Mouse (Mus musculus) embryonic facial prominence, embryonic 15.5 days (tissue): ENCODE results near the gene Taf12. TPM values are rescaled to one million over a fixed set of nuclear protein-coding genes. Genes with fewer than 3 reads are reported as not detected.
A peak's percentile ranks its signal among the peaks of the same experiment; 100 is the strongest.
"Not testable (repeated sequence)": the region's sequence is repeated elsewhere in the genome, so short reads cannot be mapped to it uniquely, and the experiment has no call there.

Experiments
- ATAC-seq: fragments of 200-750 bp; cut with Nextera tagmentation; 2 replicates; pipeline ENCODE4 v1.8.0; 2017; ENCODE audit warnings: low read depth, moderate TSS enrichment; ENCODE audit not compliant: insufficient number of reproducible peaks, low FRiP score, low TSS enrichment
- H3K27ac ChIP-seq: fragments of 300-500 bp; sonication (generic); replicated peaks from 2 replicates; pipeline ENCODE4 v1.5.1; 2015; ENCODE audit warnings: mild to moderate bottlenecking, inconsistent platforms
- H3K27me3 ChIP-seq: fragments of 300-500 bp; sonication (generic); 2 replicates; pipeline ENCODE4 v1.6.1; 2015; ENCODE audit warnings: inconsistent platforms
- H3K36me3 ChIP-seq: fragments of 300-500 bp; sonication (generic); 2 replicates; pipeline ENCODE4 v1.6.1; 2015; ENCODE audit warnings: mild to moderate bottlenecking, inconsistent platforms
- H3K4me1 ChIP-seq: fragments of 300-500 bp; sonication (generic); 2 replicates; pipeline ENCODE4 v1.6.1; 2015; ENCODE audit warnings: inconsistent platforms
- H3K4me2 ChIP-seq: fragments of 300-500 bp; sonication (generic); replicated peaks from 2 replicates; pipeline ENCODE4 v1.6.1; 2015; ENCODE audit warnings: mild to moderate bottlenecking, inconsistent platforms
- H3K4me3 ChIP-seq: fragments of 300-500 bp; sonication (generic); replicated peaks from 2 replicates; pipeline ENCODE4 v1.5.1; 2015; ENCODE audit warnings: mild to moderate bottlenecking, inconsistent platforms
- H3K9ac ChIP-seq: fragments of 300-500 bp; sonication (generic); 2 replicates; pipeline ENCODE4 v1.6.1; 2015; ENCODE audit warnings: inconsistent platforms
- H3K9me3 ChIP-seq: fragments of 300-500 bp; sonication (generic); replicated peaks from 2 replicates; pipeline ENCODE4 v1.6.1; 2016; ENCODE audit warnings: inconsistent platforms
- WGBS: fragments of 180-500 bp; shearing (Covaris S2); methylation state at CpG from one replicate; pipeline ENCODE4 v1.1.7; 2015; 5-methylcytosine and 5-hydroxymethylcytosine counted together
- polyA plus RNA-seq: library from polyadenylated mRNA; unstranded; fragments of >200 nt; fragmentation: Nextera tagmentation; extraction: Ambion mirVana; gene quantifications from 2 replicates; pipeline ENCODE4 v1.2.1, GENCODE M21; 2015

Taf12 gene
- polyA plus RNA-seq, 1 experiment from 2014 or later, result 44.4 TPM

DNA sequence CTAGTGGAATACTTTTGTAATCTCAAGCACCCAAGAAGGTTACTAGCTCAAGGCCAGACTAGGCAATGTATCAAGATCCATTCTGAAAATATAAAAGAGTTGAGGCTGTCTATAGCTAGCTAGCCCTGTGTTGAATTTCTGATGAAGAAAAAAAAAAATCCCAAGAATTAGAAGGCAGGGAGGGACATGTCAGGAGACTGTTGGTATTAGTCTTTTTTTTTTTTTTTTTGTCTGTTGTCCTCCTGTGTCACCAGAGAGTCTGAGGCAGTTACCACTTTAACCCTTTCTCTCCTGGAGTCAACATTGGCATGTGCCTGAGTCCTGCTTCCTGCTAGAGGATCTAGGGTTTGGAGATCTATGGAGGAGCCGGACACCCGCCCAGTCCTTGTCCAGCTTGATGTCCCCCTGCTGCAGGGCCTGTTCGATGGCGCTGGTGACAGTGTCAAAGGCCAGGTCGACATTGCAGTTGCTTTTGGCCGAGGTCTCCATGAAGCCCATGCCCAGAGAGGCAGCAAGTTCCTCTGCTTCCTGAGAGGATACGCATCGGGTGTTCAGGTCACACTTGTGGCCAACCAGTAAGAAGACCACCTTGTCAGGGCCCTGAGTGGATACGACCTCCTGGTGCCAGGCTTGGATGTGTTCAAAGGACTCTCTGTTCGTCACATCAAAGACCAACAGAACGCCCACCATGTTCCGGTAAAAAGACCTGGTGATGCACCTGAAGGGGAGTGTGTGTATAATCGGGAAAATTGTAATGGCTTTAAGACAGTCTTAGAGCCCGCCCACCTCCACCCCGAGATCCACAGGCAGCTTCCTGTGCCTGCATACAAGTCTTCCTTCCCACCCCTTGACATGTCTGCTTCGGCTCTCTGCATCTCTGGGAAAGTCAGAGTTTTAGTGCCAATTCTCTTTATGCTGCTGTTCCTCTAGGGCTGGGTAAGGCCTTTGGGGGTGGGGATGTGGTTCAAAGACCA is 28.1 kb downstream of the Taf12 start:
- ATAC-seq, result no peak
- Histone ChIP-seq H3K4me2 (peak overlapping the region; percentile 80), H3K9ac (peak overlapping the region; percentile 39; the same call in 1 of the 2 replicates), H3K27ac (peak overlapping the region; percentile 45; the same call in 1 of the 2 replicates), H3K36me3 (no peaks in the 10 kb centered on the region), H3K27me3 (no peaks in the 10 kb centered on the region), H3K4me3 (peak overlapping the region; percentile 51), H3K4me1 (peaks cover 14% of the 10 kb centered on the region; the same call in 1 of the 2 replicates), H3K9me3 (no peaks in the 10 kb centered on the region)
- WGBS, result 57% methylated on average over 16 of the region's 16 CpGs

DNA sequence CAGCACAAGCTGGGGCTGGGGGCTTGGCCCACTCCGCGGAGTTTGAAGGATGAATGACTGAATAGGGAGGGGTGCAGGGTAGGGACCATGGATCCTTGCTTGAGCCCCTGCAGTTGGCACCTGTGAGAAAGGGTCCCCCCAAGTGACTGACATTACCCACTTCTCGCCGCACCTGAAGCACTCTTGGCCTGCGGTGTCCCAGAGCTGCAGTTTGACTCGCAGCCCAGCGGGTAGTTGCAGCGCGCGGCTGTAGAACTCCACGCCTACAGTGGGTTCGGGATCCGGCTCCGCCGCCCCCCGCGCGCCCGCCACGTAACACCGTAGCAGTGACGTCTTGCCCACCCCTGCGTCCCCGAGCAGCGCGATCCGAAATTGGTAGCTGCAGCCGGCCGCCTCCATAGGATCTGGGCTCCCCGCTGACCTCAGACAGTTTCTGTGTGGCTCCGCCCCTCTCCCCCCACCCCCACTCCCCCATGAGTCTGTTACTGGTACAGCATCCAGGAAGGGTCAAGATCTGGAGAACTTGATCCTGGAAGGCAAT is 28.8 kb downstream of the Taf12 start, which contains the start of gene Rab42:
TSS of gene Rab42 (minus strand) at position 447 of the 541 bp plus-strand sequence.
- Histone ChIP-seq H3K27me3 (no peaks in the 10 kb centered on the region), H3K36me3 (no peaks in the 10 kb centered on the region), H3K4me1 (peaks cover 14% of the 10 kb centered on the region; the same call in 1 of the 2 replicates), H3K9ac (peak within 1 kb of the TSS; percentile 39), H3K27ac (peak within 1 kb of the TSS; percentile 45), H3K4me3 (peak within 1 kb of the TSS; percentile 51), H3K9me3 (no peaks in the 10 kb centered on the region), H3K4me2 (peak within 1 kb of the TSS; percentile 80)
- peak; percentile 82 for ATAC-seq
- 1% methylated on average over 31 of the region's 31 CpGs for WGBS

- peak overlapping the region; percentile 45; the same call in 1 of the 2 replicates for H3K27ac ChIP-seq
- peak overlapping the region; percentile 80 for H3K4me2 ChIP-seq
- not testable (repeated sequence) for ATAC-seq, H3K9me3 ChIP-seq, H3K36me3 ChIP-seq, H3K9ac ChIP-seq, H3K27me3 ChIP-seq
- H3K4me1 ChIP-seq, result peaks cover 14% of the 10 kb centered on the region; the same call in 1 of the 2 replicates
- 41% methylated on average over 6 of the region's 6 CpGs for WGBS
- H3K4me3 ChIP-seq, result peak overlapping the region; percentile 51
Measured at GRCm38 (mm10) chr4:132303484-132303883, 29.3 kb downstream of the Taf12 start.

DNA sequence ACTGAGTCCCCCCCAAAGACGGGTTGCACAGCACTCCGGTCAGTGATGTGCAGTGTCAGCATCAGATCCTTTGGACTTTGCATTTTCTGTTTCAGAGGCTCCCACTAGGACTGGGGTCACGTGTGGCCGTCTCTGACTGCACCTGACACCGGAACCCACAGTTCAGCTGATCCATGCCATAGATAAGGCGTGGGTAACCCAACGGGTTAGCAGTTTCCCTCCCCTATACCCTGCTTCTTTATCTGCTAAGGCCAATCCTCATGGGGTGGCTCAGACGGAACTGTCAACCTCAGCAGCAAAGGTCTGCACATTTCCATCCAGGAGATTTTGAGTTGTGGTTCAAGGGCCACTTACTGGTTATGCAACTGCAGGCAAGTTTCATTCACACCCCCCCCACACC is 31.1 kb downstream of the Taf12 start:
- H3K9ac ChIP-seq, result no peak overlapping the region
- H3K4me3 ChIP-seq, result no peak overlapping the region
- no peaks in the 10 kb centered on the region for H3K27me3 ChIP-seq
- H3K4me2 ChIP-seq, result no peak overlapping the region
- H3K9me3 ChIP-seq, result no peaks in the 10 kb centered on the region
- peaks cover 7% of the 10 kb centered on the region for H3K36me3 ChIP-seq
- H3K4me1 ChIP-seq, result peaks cover 21% of the 10 kb centered on the region
- ATAC-seq, result no peak
- 77% methylated on average over 8 of the region's 8 CpGs for WGBS
- no peak overlapping the region for H3K27ac ChIP-seq

DNA sequence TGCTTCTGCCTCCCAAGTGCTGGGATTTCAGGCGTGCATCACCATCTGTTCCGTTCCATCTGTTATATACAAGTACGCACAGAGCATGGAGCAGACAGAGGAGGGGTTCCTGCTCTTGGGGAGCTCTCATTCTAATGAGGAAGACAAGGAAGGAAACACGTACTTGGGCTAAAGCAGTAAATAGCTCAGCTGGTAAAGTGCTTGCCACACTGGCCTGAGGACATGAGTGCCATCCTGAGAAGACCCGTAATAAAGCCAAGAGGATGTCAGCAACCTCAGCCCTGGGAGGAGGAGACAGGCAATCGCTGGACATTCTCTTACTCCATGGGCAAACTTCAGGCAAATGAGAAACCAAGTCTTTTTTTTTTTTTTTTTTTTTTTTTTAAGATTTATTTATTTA is 31.8 kb downstream of the Taf12 start:
- Histone ChIP-seq H3K27me3 (no peaks in the 10 kb centered on the region), H3K9me3 (no peaks in the 10 kb centered on the region), H3K4me2 (no peak overlapping the region), H3K27ac (no peak overlapping the region), H3K4me3 (no peak overlapping the region), H3K36me3 (peaks cover 14% of the 10 kb centered on the region), H3K9ac (no peak overlapping the region), H3K4me1 (peaks cover 23% of the 10 kb centered on the region)
- WGBS, result 72% methylated on average over 6 of the region's 6 CpGs
- no peak for ATAC-seq

GRCm38 (mm10) chr4:132308437-132309139 is 34.4 kb downstream of the Taf12 start:
- peak overlapping the region; percentile 91 for H3K27ac ChIP-seq
- peak overlapping the region; percentile 70 for H3K4me2 ChIP-seq
- peak overlapping the region; percentile 77 for H3K4me3 ChIP-seq
- H3K36me3 ChIP-seq, result peaks cover 40% of the 10 kb centered on the region
- peak overlapping the region; percentile 92 for H3K9ac ChIP-seq
- under 1% methylated on average over 41 of the region's 41 CpGs for WGBS
- peaks cover 9% of the 10 kb centered on the region for H3K4me1 ChIP-seq
- peak; percentile 92 for ATAC-seq
- H3K9me3 ChIP-seq, result no peaks in the 10 kb centered on the region
- no peaks in the 10 kb centered on the region for H3K27me3 ChIP-seq

- H3K4me3 ChIP-seq, result peak overlapping the region; percentile 77
- under 1% methylated on average over 15 of the region's 15 CpGs for WGBS
Measured at GRCm38 (mm10) chr4:132309140-132309848, 35.1 kb downstream of the Taf12 start.

GRCm38 (mm10) chr4:132309849-132310472 is 35.8 kb downstream of the Taf12 start:
- H3K36me3 ChIP-seq, result peaks cover 48% of the 10 kb centered on the region
- H3K27me3 ChIP-seq, result no peaks in the 10 kb centered on the region
- no peaks in the 10 kb centered on the region for H3K9me3 ChIP-seq
- 21% methylated on average over 10 of the region's 10 CpGs for WGBS
- H3K27ac ChIP-seq, result peak overlapping the region; percentile 91; the same call in 1 of the 2 replicates
- H3K9ac ChIP-seq, result peak overlapping the region; percentile 92; the same call in 1 of the 2 replicates
- peak overlapping the region; percentile 77 for H3K4me3 ChIP-seq
- no peak for ATAC-seq
- H3K4me1 ChIP-seq, result peaks cover 9% of the 10 kb centered on the region
- H3K4me2 ChIP-seq, result peak overlapping the region; percentile 70

More at GRCm38 (mm10) chr4:132309140-132309848, 35.1 kb downstream of the Taf12 start:
- Histone ChIP-seq H3K36me3 (peaks cover 47% of the 10 kb centered on the region), H3K4me1 (peaks cover 9% of the 10 kb centered on the region), H3K9ac (peak overlapping the region; percentile 92), H3K9me3 (no peaks in the 10 kb centered on the region), H3K27ac (peak overlapping the region; percentile 91), H3K4me2 (peak overlapping the region; percentile 70), H3K27me3 (no peaks in the 10 kb centered on the region)
- ATAC-seq, result no peak

GRCm38 (mm10) chr4:132311209-132311608 is 37.0 kb downstream of the Taf12 start:
- no peak overlapping the region for H3K9ac ChIP-seq
- no peaks in the 10 kb centered on the region for H3K27me3 ChIP-seq
- H3K27ac ChIP-seq, result no peak overlapping the region
- peaks cover 56% of the 10 kb centered on the region for H3K36me3 ChIP-seq
- no peak overlapping the region for H3K4me3 ChIP-seq
- 33% methylated on average over 1 of the region's 1 CpGs for WGBS
- no peak overlapping the region for H3K4me2 ChIP-seq
- peaks cover 9% of the 10 kb centered on the region for H3K4me1 ChIP-seq
- no peaks in the 10 kb centered on the region for H3K9me3 ChIP-seq
- no peak for ATAC-seq

DNA sequence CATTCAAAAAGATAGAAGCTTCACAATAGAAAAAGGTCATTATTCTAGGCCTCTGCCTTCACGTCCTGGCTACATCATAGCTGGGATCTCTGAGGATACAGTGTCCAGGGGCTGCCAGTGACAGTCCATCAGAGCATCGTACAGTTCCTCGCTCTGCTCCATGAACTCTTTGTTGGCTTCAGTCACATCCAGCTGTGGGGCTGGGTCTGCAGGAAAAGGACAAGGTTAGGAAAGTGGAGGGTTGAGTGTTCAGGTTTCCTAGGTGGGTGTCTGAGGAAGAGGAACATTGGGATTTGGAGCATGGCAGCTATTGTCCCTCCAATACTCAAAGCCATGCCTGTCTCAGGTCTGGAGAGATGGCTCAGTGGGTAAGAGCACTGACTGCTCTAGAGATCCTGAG is 37.6 kb downstream of the Taf12 start:
- peaks cover 62% of the 10 kb centered on the region for H3K36me3 ChIP-seq
- H3K9ac ChIP-seq, result no peak overlapping the region
- no peaks in the 10 kb centered on the region for H3K9me3 ChIP-seq
- no peak for ATAC-seq
- 50% methylated on average over 3 of the region's 3 CpGs for WGBS
- no peak overlapping the region for H3K27ac ChIP-seq
- H3K27me3 ChIP-seq, result no peaks in the 10 kb centered on the region
- no peak overlapping the region for H3K4me3 ChIP-seq
- peaks cover 9% of the 10 kb centered on the region for H3K4me1 ChIP-seq
- no peak overlapping the region for H3K4me2 ChIP-seq
